Mouse (Mus musculus) heart, adult 2 months (tissue): ENCODE measurements around the gene Tmem220.

ENCODE experiments used
- CTCF ChIP-seq: fragments of 200-600 bp; IDR thresholded peaks from 2 replicates; pipeline ENCODE4 v1.8.1; 2022; ENCODE audit warnings: antibody characterized with exemption, mild to moderate bottlenecking, moderate library complexity
- EP300 ChIP-seq: fragments of 200-500 bp; IDR thresholded peaks from 2 replicates; pipeline ENCODE4 v1.6.1; 2011; ENCODE audit warnings: low read depth, low read length, control low read depth; ENCODE audit not compliant: insufficient read depth
- POLR2A ChIP-seq: fragments of 200-500 bp; IDR thresholded peaks from 2 replicates; pipeline ENCODE4 v1.6.1; 2011; ENCODE audit warnings: mild to moderate bottlenecking, low read depth, low read length, control low read depth; ENCODE audit not compliant: insufficient read depth

GRCm38 (mm10) chr11:67054754-67055365 is 29.9 kb downstream of the Tmem220 start:
- no peak for TF ChIP-seq POLR2A
- TF ChIP-seq CTCF: no peak
- no peak for TF ChIP-seq EP300
